Mouse (Mus musculus) hindbrain, embryonic 13.5 days (tissue): ENCODE data around the gene Ube2u. TPM values are rescaled to one million over a fixed set of nuclear protein-coding genes. Genes with fewer than 3 reads are reported as not detected.
"Not testable (repeated sequence)": the region's sequence is repeated elsewhere in the genome, so short reads cannot be mapped to it uniquely, and the experiment has no call there.

Source experiments
- ATAC-seq: fragments of 200-750 bp; cut with Nextera tagmentation; 2 replicates; pipeline ENCODE4 v1.8.0; 2017; ENCODE audit warnings: moderate TSS enrichment; ENCODE audit not compliant: low FRiP score
- H3K27ac ChIP-seq: fragments of 300-500 bp; sonication (generic); 2 replicates; pipeline ENCODE4 v1.5.1; 2015; ENCODE audit warnings: inconsistent platforms, mild to moderate bottlenecking, moderate library complexity
- H3K27me3 ChIP-seq: fragments of 300-500 bp; sonication (generic); 2 replicates; pipeline ENCODE4 v1.6.1; 2015; ENCODE audit warnings: mild to moderate bottlenecking, inconsistent platforms
- H3K36me3 ChIP-seq: fragments of 300-500 bp; sonication (generic); 2 replicates; pipeline ENCODE4 v1.6.1; 2015; ENCODE audit warnings: mild to moderate bottlenecking, inconsistent platforms
- H3K4me1 ChIP-seq: fragments of 300-500 bp; sonication (generic); replicated peaks from 2 replicates; pipeline ENCODE4 v1.6.1; 2015; ENCODE audit warnings: inconsistent platforms
- H3K4me2 ChIP-seq: fragments of 300-500 bp; sonication (generic); 2 replicates; pipeline ENCODE4 v1.6.1; 2015; ENCODE audit warnings: inconsistent platforms, mild to moderate bottlenecking, moderate library complexity
- H3K4me3 ChIP-seq: fragments of 300-500 bp; sonication (generic); 2 replicates; pipeline ENCODE4 v1.5.1; 2015; ENCODE audit warnings: mild to moderate bottlenecking, inconsistent platforms
- H3K9ac ChIP-seq: fragments of 300-500 bp; sonication (generic); 2 replicates; pipeline ENCODE4 v1.6.1; 2015; ENCODE audit warnings: mild to moderate bottlenecking, inconsistent platforms
- H3K9me3 ChIP-seq: fragments of 300-500 bp; sonication (generic); 2 replicates; pipeline ENCODE4 v1.6.1; 2016; ENCODE audit warnings: inconsistent platforms
- WGBS: fragments of 180-500 bp; shearing (Covaris S2); methylation state at CpG from one replicate; pipeline ENCODE4 v1.1.7; 2015; 5-methylcytosine and 5-hydroxymethylcytosine counted together
- polyA plus RNA-seq: library from polyadenylated mRNA; unstranded; fragments of >200 nt; fragmentation: Nextera tagmentation; extraction: Ambion mirVana; gene quantifications from 2 replicates; pipeline ENCODE4 v1.2.1, GENCODE M21; 2015

Ube2u gene
- 0.45 and 0.99 TPM in 2 replicates for polyA plus RNA-seq

DNA sequence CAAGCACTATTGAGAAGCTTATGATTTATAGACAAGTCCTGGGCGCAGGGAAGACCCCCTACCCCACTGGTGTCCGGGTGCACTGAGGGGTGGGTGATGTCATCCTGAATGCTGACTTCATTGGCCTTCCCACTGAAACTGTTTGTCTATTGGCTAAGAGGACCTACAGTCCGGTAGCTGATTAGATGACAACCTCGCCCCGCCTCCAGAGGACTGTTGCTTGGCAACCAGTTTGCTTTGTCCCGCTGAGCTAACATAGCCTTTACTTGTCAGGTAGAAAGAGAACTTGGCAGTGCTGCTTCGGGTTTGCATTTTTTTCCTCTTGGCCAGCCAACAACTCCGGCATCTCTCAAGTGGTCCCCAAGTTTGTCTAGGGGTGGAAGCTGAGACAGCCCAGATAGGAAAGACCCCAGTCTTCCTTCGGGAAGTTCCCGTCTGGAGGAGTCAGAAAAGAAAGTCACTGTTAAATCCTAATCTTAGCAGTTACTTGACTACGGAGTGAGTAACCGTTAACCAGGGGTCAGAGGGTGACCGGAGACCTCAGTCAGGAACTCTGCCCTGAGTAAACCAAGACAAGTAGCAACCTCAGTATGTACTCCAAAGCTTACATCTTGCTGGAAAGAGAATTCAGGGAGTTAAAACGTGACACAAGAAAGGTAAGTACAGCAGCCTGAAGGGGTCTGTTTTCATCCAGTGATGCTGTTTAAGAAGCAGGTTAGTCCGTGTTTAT lies at the start of gene Ube2u:
Gene Ube2u (plus strand): TSS at position 258 of the 730 bp plus-strand sequence.
- no peaks in the 10 kb centered on the region for H3K27me3 ChIP-seq
- ATAC-seq = peak; percentile 96
- no peaks in the 10 kb centered on the region for H3K9me3 ChIP-seq
- no peaks in the 10 kb centered on the region for H3K36me3 ChIP-seq
- H3K4me2 ChIP-seq = peak within 1 kb of the TSS; percentile 52
- H3K27ac ChIP-seq = no peak within 1 kb of the TSS
- peaks cover 7% of the 10 kb centered on the region for H3K4me1 ChIP-seq
- 28% methylated on average over 15 of the region's 15 CpGs for WGBS
- H3K4me3 ChIP-seq = peak within 1 kb of the TSS; percentile 32
- peak within 1 kb of the TSS; percentile 46; the same call in 1 of the 2 replicates for H3K9ac ChIP-seq

DNA sequence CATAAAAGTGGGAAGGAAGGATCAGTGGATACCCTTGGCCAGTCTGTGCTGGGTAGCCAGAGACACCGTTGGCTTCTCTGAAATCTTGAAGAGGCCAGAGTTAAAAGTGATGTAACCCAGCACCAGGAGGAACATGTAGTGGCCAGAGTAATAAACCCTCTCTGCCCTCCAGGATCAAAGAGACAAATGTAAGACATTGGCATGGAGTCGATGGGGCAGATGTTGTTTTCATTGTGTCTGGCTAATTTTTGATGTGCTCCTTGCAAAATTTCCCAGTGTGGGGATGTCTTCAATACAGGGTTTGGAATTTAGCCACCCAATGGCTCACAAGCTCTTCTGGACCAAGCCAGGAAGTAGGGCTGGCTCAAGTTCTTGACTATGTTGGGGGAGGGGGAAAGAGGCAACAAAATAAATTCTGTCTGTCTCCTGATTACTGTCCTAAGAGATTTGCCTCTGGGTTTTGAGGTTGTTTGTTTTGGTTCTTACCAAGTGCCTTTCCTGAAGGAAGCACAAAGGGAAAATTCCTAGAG lies 49.2 kb upstream of the Ube2u start:
- no peak for ATAC-seq
- H3K4me1 ChIP-seq = no peaks in the 10 kb centered on the region
- WGBS = 85% methylated on average over 2 of the region's 2 CpGs

DNA sequence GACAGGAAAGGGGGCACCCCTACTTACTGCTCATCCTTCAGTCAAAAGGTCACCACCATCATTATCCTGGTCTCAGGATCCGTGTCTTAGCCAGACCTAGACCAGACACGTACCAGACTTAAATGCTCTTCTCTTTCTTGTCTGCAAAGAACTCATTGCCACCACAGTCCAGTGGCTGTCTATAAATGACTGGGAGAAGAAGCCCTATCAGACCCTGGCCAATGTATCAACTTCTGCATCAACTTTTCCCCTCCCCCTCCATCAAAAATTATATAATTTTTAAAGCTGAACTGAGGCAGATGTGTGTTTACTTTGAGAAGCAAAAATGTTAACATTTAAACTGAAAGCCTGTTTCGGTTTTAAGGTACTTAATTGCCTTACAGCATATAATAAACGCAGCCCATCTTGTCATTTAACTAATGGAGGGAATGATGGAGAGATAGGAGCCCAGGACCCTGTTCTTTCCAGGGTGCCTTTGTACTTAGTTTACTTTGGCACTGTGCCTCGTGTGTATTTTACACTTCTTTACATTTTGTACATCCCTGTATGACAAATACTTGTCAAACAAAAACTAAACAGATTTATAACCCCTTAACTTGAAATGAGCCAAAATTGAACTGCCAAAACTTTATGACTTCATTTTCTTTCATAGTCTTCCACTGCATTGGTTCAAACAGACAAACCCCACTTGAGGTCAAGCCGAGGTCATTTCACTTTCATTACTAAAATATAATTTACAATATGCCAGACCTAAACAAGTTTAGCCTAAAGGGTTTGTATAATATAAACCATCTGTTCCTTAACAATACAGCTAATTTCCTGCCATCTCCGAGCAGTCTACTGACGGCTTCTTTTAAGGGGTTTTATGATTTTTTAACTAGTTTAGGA lies 43.1 kb upstream of the Ube2u start:
- 74% methylated on average over 8 of the region's 8 CpGs for WGBS
- Histone ChIP-seq H3K27ac (no peak overlapping the region), H3K27me3 (no peaks in the 10 kb centered on the region), H3K36me3 (no peaks in the 10 kb centered on the region), H3K4me2 (no peak overlapping the region), H3K4me1 (no peaks in the 10 kb centered on the region), H3K9me3 (no peaks in the 10 kb centered on the region), H3K9ac (no peak overlapping the region), H3K4me3 (no peak overlapping the region)
- no peak for ATAC-seq

More for the DNA sequence above, 49.2 kb upstream of the Ube2u start:
- Histone ChIP-seq H3K9ac (no peak overlapping the region), H3K27ac (no peak overlapping the region), H3K4me3 (no peak overlapping the region), H3K27me3 (no peaks in the 10 kb centered on the region), H3K36me3 (no peaks in the 10 kb centered on the region), H3K9me3 (no peaks in the 10 kb centered on the region), H3K4me2 (no peak overlapping the region)

DNA sequence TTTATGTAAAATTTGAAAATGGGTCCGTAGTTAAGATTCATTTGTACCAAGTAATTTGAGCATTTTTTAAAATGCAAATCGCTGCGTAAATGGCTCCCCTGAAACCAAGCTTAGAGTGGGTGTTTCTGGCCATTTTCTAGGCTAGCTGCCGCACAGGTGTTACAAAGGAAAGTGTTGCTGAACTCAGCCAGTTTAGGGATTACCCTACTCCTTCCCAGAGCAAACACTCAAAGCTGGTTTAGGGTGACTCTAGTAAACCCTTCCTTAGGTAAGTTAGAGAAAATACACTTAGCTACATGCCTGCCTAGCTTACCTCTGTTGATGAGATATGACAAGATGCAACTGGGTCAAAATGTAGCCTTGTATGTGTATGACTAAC lies 42.5 kb upstream of the Ube2u start:
- H3K27ac ChIP-seq = no peak overlapping the region
- no peaks in the 10 kb centered on the region for H3K27me3 ChIP-seq
- 89% methylated on average over 4 of the region's 4 CpGs for WGBS
- no peaks in the 10 kb centered on the region for H3K9me3 ChIP-seq
- no peaks in the 10 kb centered on the region; the same call in 1 of the 2 replicates for H3K36me3 ChIP-seq
- ATAC-seq = no peak
- H3K4me1 ChIP-seq = no peaks in the 10 kb centered on the region
- H3K4me3 ChIP-seq = no peak overlapping the region
- H3K4me2 ChIP-seq = no peak overlapping the region
- no peak overlapping the region for H3K9ac ChIP-seq

DNA sequence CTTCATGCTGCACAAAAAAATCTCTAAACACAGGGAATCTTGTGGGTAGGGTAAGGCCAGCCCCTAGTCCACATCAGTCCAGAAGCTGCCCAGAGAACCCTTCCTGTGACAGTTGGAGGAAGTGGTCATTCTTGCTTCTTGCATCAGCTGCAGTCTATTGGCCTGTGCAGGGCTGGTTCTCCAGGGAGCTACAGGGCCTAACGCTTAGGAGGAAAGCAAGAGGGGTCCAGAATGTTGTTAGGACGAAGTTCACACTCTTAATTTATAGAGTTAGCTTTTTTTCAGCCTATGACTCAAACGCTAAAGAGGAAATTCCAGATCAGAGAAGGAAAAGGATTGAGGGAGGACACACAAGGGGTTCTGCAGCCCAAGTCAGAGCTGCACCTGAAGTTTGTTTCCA lies 31.8 kb upstream of the Ube2u start:
- H3K4me3 ChIP-seq = no peak overlapping the region
- no peak overlapping the region for H3K27ac ChIP-seq
- H3K4me2 ChIP-seq = no peak overlapping the region
- no peaks in the 10 kb centered on the region for H3K4me1 ChIP-seq
- H3K9ac ChIP-seq = no peak overlapping the region
- ATAC-seq = no peak
- no peaks in the 10 kb centered on the region for H3K27me3 ChIP-seq
- H3K36me3 ChIP-seq = no peaks in the 10 kb centered on the region
- H3K9me3 ChIP-seq = no peaks in the 10 kb centered on the region
- 69% methylated on average over 3 of the region's 3 CpGs for WGBS

DNA sequence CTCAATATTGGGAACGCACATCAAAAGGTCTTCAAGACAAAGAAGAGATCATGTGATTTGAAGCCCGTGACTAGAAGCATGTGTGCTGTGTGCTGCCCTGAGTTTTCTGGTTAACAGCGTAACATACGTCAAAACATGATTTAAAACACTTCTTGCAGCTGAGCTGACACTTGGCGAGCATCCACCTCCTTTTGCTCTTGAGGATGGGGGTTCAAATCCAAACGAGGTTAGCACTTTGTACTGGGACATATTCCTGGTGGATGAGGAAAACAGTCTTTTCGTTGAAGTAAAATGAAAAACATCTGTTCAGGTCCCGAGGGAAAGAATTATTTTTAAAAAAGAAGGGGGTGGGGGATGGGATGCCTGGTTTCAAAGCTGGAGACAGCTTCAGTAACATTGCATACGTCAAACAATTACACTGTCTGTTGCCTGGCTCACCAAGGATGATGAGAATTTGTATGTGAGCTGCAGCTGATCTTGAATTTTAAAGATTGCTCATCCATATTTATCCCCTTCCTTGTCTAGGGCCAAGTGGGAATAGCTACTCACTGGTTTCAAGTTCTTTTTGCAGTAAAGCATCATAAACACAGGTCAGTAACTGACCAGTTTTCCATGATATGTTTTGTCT lies 16.0 kb upstream of the Ube2u start:
- no peak overlapping the region for H3K4me2 ChIP-seq
- no peak overlapping the region for H3K4me3 ChIP-seq
- H3K9ac ChIP-seq = no peak overlapping the region
- no peaks in the 10 kb centered on the region for H3K4me1 ChIP-seq
- H3K9me3 ChIP-seq = no peaks in the 10 kb centered on the region
- H3K27me3 ChIP-seq = no peaks in the 10 kb centered on the region
- H3K36me3 ChIP-seq = no peaks in the 10 kb centered on the region
- ATAC-seq = no peak
- 52% methylated on average over 9 of the region's 9 CpGs for WGBS
- H3K27ac ChIP-seq = no peak overlapping the region

DNA sequence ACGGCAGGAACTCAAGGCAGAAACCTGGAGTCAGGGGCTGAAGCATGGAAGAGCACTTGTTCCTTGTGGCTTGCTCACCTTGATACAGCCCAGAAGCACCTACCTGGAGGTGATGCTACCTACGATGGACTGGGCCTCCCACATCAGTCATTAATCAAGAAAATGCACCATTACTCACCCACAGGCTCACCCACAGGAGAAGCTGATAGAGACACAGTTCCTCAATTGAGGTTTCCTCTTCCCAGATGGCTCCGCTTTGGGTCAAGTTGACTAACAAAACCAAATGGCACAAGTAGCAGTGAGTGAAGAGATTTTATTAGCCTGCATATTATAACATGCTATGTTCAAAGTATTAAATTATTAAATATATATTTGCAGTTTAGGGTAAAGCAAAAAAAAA lies 9.8 kb downstream of the Ube2u start:
- H3K36me3 ChIP-seq = no peaks in the 10 kb centered on the region
- no peak for ATAC-seq
- WGBS = 96% methylated on average over 3 of the region's 3 CpGs

DNA sequence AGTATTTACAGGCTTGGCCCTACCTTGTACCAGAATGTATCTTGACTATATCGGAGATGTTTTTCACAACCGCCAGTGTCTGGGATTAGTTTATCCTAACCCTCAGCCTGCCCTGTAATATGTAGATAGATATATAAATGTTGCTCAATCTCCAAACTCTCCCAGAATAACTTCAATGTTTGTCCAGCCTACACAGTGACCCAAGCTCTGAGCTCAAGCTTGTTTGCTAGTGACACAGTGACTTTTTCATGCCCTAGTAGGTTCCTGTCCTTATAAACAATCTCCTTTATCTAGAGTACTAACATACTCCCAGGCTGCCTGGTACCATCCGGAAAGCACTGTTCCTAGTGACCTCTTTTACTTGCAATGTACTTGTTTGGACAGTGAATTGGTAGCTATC lies 16.5 kb downstream of the Ube2u start:
- no peaks in the 10 kb centered on the region for H3K36me3 ChIP-seq
- H3K4me3 ChIP-seq = no peak overlapping the region
- no peaks in the 10 kb centered on the region for H3K9me3 ChIP-seq
- no peaks in the 10 kb centered on the region for H3K27me3 ChIP-seq
- no peak overlapping the region for H3K9ac ChIP-seq
- H3K27ac ChIP-seq = no peak overlapping the region
- no peak for ATAC-seq
- no peak overlapping the region for H3K4me2 ChIP-seq
- H3K4me1 ChIP-seq = no peaks in the 10 kb centered on the region
- WGBS = 96% methylated on average over 3 of the region's 3 CpGs

More for the DNA sequence above, 9.8 kb downstream of the Ube2u start:
- Histone ChIP-seq H3K27me3 (no peaks in the 10 kb centered on the region), H3K9me3 (no peaks in the 10 kb centered on the region), H3K4me1 (no peaks in the 10 kb centered on the region), H3K9ac (no peak overlapping the region), H3K4me2 (no peak overlapping the region), H3K27ac (no peak overlapping the region), H3K4me3 (no peak overlapping the region)

DNA sequence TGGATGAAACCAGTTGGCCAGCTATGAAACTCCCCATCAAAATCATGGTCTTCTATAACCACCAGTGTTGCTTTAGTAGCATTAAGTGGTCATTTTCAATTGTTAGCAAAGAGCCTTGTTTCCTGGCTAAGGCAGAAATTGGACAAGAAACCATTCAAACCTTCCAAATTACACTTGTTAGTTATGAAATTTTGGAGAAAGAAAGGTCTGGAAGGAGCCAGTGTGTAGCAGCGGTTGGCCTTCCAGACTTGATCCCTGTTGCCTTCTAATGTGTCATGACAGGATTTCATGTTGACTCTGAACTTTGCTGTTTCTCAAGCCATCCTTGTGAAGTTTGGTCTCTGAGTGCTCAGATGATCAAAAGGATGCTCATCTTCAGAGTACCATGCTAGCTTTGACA lies 17.9 kb downstream of the Ube2u start:
- Histone ChIP-seq H3K4me3 (no peak overlapping the region), H3K4me1 (no peaks in the 10 kb centered on the region), H3K27me3 (no peaks in the 10 kb centered on the region), H3K9me3 (no peaks in the 10 kb centered on the region), H3K9ac (no peak overlapping the region), H3K36me3 (no peaks in the 10 kb centered on the region), H3K27ac (no peak overlapping the region), H3K4me2 (no peak overlapping the region)
- 96% methylated on average over 1 of the region's 1 CpGs for WGBS
- ATAC-seq = no peak

DNA sequence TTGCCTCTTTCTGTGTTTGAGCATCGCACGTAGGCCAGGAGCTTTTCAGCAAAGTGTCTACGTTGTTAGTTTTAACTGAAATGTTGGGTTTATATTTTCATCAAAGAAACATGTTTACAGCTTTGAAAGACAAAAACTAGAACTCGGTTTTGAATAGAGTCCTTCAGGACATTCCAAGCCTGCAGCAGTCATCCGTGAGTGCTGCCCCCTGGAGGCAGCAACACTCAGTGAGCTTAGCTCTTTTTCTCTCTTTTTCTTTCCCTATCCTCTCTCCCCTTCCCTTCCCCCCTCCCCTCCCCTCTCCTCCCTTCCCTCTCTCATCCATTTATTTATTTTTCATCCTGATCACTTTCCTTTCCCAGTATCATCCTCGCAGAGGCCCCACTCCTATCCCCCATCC lies 19.5 kb downstream of the Ube2u start:
- Histone ChIP-seq H3K9ac (no peak overlapping the region), H3K27me3 (no peaks in the 10 kb centered on the region), H3K27ac (no peak overlapping the region), H3K4me1 (no peaks in the 10 kb centered on the region), H3K4me2 (no peak overlapping the region), H3K36me3 (no peaks in the 10 kb centered on the region), H3K9me3 (no peaks in the 10 kb centered on the region), H3K4me3 (no peak overlapping the region)
- WGBS = 58% methylated on average over 6 of the region's 6 CpGs
- no peak for ATAC-seq

DNA sequence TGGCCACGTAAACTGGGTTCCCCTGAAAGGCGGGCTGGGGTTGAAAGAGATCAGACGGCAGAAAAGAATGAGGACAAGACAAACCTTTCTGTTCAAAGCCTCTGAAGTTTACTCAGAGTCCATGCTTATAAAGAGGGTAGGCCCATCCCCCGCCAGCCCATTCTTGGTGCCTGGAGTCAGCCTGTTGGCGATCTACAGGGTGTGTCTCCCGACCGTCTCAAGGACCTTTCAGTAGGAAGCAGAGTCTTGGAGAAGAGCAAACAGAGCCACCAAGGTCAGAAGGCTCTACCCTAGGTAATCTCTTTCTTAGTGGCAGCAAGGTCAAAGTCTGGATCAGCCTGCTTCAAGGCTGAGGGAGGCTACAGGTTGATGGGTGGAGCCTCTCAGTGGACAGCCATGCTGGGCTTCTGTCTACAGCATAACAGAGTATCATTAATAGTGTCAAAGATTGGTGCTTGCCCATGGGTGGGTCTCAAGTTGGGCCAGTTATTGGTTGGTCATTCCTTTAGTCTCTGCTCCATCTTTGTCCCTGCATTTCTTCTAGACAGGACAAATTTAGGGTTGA lies 20.5 kb downstream of the Ube2u start:
- not testable (repeated sequence) for H3K4me3 ChIP-seq, H3K27me3 ChIP-seq, H3K36me3 ChIP-seq, H3K4me2 ChIP-seq, H3K9ac ChIP-seq, H3K9me3 ChIP-seq, H3K4me1 ChIP-seq, H3K27ac ChIP-seq, ATAC-seq
- WGBS = 87% methylated on average over 7 of the region's 7 CpGs

DNA sequence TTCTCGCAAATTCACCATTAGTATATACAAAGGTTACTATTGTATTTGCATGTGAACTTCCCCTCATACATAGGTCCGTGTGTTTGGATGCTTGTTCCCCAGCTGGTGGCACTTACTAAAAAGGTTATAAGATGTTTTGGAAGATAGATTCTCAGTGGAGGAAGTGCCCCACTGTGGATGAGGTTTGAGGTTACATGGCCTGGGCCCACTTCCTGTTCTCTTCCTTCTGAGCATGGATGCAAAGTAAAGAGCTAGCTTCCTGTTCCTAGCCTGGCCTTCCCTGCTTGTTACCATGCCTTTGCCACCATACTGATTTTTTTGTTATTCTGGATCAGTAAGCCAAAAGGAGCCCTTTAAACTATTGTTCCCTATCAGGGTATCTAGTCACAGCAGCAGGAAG lies 24.7 kb downstream of the Ube2u start:
- WGBS = 83% methylated on average over 2 of the region's 2 CpGs
- H3K27ac ChIP-seq = no peak overlapping the region
- H3K4me3 ChIP-seq = no peak overlapping the region
- H3K9me3 ChIP-seq = no peaks in the 10 kb centered on the region
- H3K9ac ChIP-seq = no peak overlapping the region
- H3K36me3 ChIP-seq = no peaks in the 10 kb centered on the region
- H3K4me2 ChIP-seq = no peak overlapping the region
- H3K4me1 ChIP-seq = no peaks in the 10 kb centered on the region
- no peak for ATAC-seq
- no peaks in the 10 kb centered on the region for H3K27me3 ChIP-seq
